Mouse (Mus musculus) left cerebral cortex, postnatal 14 days (tissue): ENCODE data around the gene Arsb. TPM values are rescaled to one million over a fixed set of nuclear protein-coding genes. Genes with fewer than 3 reads are reported as not detected.

ENCODE experiments used
- DNase-seq, 2 experiments: peaks; one replicate each; pipeline ENCODE4 v3.0.0; 2021 to 2022; ENCODE audit warnings: low spot score in 2 of 2, mixed read lengths in 1 of 2
- intact Hi-C: fragments of 180-260 bp; cut with DNase I; formaldehyde crosslinking; loops from one replicate; pipeline ENCODE4 v1.15.1; 2025
- total RNA-seq, 2 experiments: library from RNA; stranded (reverse); gene quantifications; 2 replicates each; pipeline ENCODE4 v1.2.3; 2021

The Arsb gene
- total RNA-seq, 2 experiments from 2014 or later, result 100.0 to 100 TPM

GRCm38 (mm10) chr13:93837481-93838225 is 66.2 kb downstream of the Arsb start:
- no peak for DNase-seq
- intact Hi-C loops, result no loop called here

DNA sequence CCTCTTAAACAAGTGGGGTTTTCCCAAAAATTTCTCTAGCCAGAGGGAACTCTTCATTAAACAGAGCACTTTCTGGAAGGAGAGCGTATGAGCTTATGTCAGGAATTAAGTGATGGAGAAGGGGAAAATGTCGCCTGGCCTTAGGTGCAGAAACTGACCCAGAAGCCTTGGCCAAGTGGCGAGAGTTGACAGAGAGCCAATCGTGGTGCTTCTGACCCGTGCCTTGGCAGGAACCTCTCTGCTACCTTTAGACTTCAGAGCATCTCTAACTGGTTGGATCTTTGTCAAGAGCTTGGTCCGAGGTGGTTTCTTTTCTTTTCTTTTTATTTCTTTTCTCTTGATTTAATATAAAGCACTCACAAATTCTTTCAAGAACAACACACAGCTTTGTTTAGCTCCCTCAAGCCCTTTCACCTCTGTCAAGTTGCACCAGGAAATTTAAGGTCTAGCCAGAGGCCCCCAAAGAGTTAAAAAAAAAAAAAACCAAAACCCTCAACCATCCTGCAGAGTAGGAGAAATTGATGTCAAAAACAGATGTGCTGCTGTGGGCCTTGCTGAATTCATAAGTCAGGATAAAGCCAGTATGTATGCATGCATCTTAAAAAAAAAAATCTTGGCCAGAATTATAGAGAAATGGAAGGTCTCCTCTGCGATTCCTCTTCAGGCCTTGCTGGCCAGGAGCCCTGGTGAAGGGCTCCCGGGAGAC is 67.2 kb downstream of the Arsb start:
- DNase-seq, result no peak
- intact Hi-C loops, result no loop called here

GRCm38 (mm10) chr13:93839137-93839630 is 67.8 kb downstream of the Arsb start:
- intact Hi-C loops, result no loop called here
- DNase-seq, result no peak

GRCm38 (mm10) chr13:93839721-93840120 is 68.3 kb downstream of the Arsb start:
- intact Hi-C loops, result no loop called here
- no peak for DNase-seq

- intact Hi-C loops, result no loop called here
- no peak for DNase-seq
These were observed 68.7 kb downstream of the Arsb start for GRCm38 (mm10) chr13:93840146-93840545.

GRCm38 (mm10) chr13:93846831-93847518 is 75.5 kb downstream of the Arsb start:
- no peak for DNase-seq
- intact Hi-C loops, result no loop called here

GRCm38 (mm10) chr13:93847614-93848013 is 76.2 kb downstream of the Arsb start:
- DNase-seq, result no peak
- intact Hi-C loops, result no loop called here

GRCm38 (mm10) chr13:93848615-93849014 is 77.2 kb downstream of the Arsb start:
- DNase-seq, result peak in 1 of 2 experiments; percentile 22
- intact Hi-C loops, result no loop called here

DNA sequence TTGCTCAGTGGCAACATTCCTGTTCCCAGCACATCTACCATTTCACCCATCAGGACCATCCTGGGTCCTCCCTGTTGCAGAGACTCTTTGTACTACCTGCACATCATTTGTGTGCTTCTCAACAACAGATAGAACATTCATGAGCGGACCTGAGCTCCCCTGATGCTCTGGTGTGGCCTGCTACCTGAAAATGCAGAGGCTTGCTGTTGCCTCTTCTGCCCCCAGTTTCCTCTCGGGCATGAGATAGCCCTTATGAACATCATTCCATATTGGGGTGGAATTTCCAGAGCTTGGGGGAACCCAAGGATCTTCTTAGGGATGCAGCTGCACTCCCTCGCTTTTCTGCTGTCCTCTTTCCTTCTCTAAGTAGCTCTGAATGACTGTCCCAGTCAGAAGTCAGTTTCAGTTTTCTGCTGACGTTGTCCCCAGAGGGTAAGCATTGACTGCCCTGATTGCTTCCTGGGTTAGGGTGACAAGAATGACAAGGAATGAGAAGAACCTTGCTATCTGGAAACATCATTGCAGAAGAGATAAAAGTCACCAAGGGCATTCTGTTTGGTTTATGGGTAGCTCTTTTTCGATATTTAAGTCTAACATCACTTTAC is 78.4 kb downstream of the Arsb start:
- DNase-seq, result no peak
- intact Hi-C loops, result loop anchor here (10.0 kb wide), 1 partner anchor 295 kb away; no protein-coding TSS in a partner anchor

DNA sequence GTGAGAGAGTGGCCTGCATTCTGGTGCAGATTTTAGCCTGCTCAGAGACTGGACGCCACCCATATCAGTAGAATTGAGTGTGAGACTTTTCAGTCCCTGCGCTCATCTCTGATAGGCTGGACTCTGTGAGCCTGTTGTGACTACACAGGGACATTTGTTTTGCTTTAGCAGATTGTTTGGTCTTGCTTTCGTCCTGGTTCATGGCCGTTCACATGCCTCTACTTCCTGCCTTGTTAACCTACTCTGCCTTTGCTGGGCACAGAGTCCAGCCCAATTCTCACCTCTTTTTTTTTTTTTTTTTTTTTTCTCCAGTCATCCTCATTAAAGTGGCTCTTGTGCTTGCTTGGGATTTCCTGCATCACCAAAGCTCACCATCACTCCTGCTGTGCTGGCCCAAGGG is 79.2 kb downstream of the Arsb start:
- DNase-seq, result no peak
- intact Hi-C loops, result loop anchor here (10.0 kb wide), 1 partner anchor 294 kb away; no protein-coding TSS in a partner anchor

- intact Hi-C loops, result loop anchor here (10.0 kb wide), 1 partner anchor 292 kb away; no protein-coding TSS in a partner anchor
- no peak for DNase-seq
These were observed 81.1 kb downstream of the Arsb start for GRCm38 (mm10) chr13:93852419-93853138.

GRCm38 (mm10) chr13:93853767-93854166 is 82.3 kb downstream of the Arsb start:
- intact Hi-C loops, result loop anchor here (10.0 kb wide), 1 partner anchor 291 kb away; no protein-coding TSS in a partner anchor
- DNase-seq, result no peak

DNA sequence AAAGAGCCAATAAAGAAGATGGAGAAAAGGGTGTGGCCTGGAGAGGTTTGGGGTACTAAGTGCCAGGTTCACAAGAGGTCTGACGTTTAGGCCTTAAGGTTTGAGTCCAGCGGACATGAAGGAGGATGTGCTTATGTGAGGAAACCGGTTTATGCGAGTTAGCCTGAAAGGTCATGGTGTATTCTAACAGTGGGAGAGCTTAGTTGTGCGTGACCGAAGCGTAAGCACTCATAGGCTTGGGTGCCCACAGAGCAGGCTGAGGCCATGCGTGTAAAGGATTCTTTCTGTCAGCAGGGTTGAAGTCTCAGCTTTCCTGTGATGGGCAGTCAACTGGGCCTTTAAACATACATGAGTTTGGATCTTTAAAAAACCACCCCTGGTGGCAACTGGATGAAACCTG is 82.9 kb downstream of the Arsb start:
- intact Hi-C loops, result loop anchor here (10.0 kb wide), 1 partner anchor 290 kb away; no protein-coding TSS in a partner anchor

GRCm38 (mm10) chr13:93854966-93855562 is 83.6 kb downstream of the Arsb start:
- no peak for DNase-seq
- intact Hi-C loops, result loop anchor here (10.0 kb wide), 1 partner anchor 290 kb away; no protein-coding TSS in a partner anchor

More for the DNA sequence above, 82.9 kb downstream of the Arsb start:
- no peak for DNase-seq

GRCm38 (mm10) chr13:93855701-93856183 is 84.3 kb downstream of the Arsb start:
- intact Hi-C loops, result loop anchor here (10.0 kb wide), 1 partner anchor 289 kb away; no protein-coding TSS in a partner anchor
- peak; percentile 13 to 32 for DNase-seq

- intact Hi-C loops, result no loop called here
- no peak for DNase-seq
These were observed 89.8 kb downstream of the Arsb start for GRCm38 (mm10) chr13:93861211-93861610.

GRCm38 (mm10) chr13:93864066-93864740 is 92.8 kb downstream of the Arsb start:
- intact Hi-C loops, result no loop called here
- no peak for DNase-seq

DNA sequence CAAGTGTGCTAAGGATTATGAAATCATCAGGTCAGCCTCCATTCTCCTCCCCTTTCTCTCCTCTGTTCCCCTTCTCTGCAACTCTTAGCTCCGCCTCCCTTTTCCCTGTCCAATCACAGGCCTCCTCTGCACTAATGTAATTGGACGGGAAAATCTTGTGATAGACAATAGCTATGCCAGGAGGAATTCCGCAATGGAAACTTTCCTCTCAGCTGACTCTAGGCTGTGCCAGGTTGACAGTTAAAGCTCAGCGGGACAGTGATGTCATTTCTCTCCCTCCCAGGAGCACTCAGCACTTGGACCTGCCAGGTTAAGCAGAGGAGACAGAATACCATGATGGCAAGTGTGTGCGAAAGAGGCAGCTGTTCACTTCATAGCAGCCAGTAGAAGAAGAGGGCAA is 95.2 kb downstream of the Arsb start:
- DNase-seq, result no peak
- intact Hi-C loops, result no loop called here
